Mouse (Mus musculus): ENCODE results near the gene Wrap53. TPM values are rescaled to one million over a fixed set of nuclear protein-coding genes. Genes with fewer than 3 reads are reported as not detected.
A peak's percentile ranks its signal among the peaks of the same experiment; 100 is the strongest.

Gene Wrap53
- polyA plus RNA-seq, 1 experiment from 2014 or later, result 52.3 TPM

- no peaks in the 10 kb centered on the region for H3K36me3 ChIP-seq
- peaks cover 25% of the 10 kb centered on the region for H3K4me1 ChIP-seq
- 69% methylated on average over 15 of the region's 15 CpGs for WGBS
- 0 out of 2 replicates have a peak, but pooled peaks cover 7% of the 10 kb centered on the region for H3K27me3 ChIP-seq (ENCODE audit: low read depth, poor library complexity, severe bottlenecking)
- no peak overlapping the region for H3K27ac ChIP-seq
- no peaks in the 10 kb centered on the region for H3K9me3 ChIP-seq (replicated peaks)
- no peak for DNase-seq (ENCODE audit: low spot score)
- H3K4me3 ChIP-seq, result no peak overlapping the region
Measured at GRCm38 (mm10) chr11:69516151-69516640, 63.9 kb downstream of the Wrap53 start.

- 12% methylated on average over 6 of the region's 6 CpGs for whole genome bisulfite sequencing
- H3K4me3 ChIP-seq, result no peak overlapping the region
- no peaks in the 10 kb centered on the region for H3K9me3 ChIP-seq (replicated peaks)
- H3K27ac ChIP-seq, result no peak overlapping the region
- peaks cover 27% of the 10 kb centered on the region for H3K4me1 ChIP-seq
- DNase-seq (ENCODE audit: low spot score), result peak; percentile 72
- H3K27me3 ChIP-seq (ENCODE audit: low read depth, poor library complexity, severe bottlenecking), result 0 out of 2 replicates have a peak, but pooled peaks cover 7% of the 10 kb centered on the region
- H3K36me3 ChIP-seq, result no peaks in the 10 kb centered on the region
Measured at GRCm38 (mm10) chr11:69513840-69514239, 66.2 kb downstream of the Wrap53 start.

Other genes with a start within 250 kb of the Wrap53 start
- gene Rnf227, start 239.8 kb downstream of the Wrap53 start, polyA plus RNA-seq (2016; fragmentation: Nextera tagmentation; extraction: Ambion mirVana), result 14.2 and 20.6 TPM in 2 replicates
- 35.1 and 70.5 TPM in 2 replicates for gene Chd3, start 210.8 kb downstream of the Wrap53 start, polyA plus RNA-seq (2016; fragmentation: Nextera tagmentation; extraction: Ambion mirVana)
- 140 and 151 TPM in 2 replicates for gene Naa38, start 184.8 kb downstream of the Wrap53 start, polyA plus RNA-seq (2016; fragmentation: Nextera tagmentation; extraction: Ambion mirVana)
- gene Cyb5d1, start 184.6 kb downstream of the Wrap53 start, polyA plus RNA-seq (2016; fragmentation: Nextera tagmentation; extraction: Ambion mirVana), result 45.2 and 51.6 TPM in 2 replicates
- gene Tmem88, start 182.0 kb downstream of the Wrap53 start, polyA plus RNA-seq (2016; fragmentation: Nextera tagmentation; extraction: Ambion mirVana), result 23.0 and 24.7 TPM in 2 replicates
- gene Kdm6b, start 166.6 kb downstream of the Wrap53 start, polyA plus RNA-seq (2016; fragmentation: Nextera tagmentation; extraction: Ambion mirVana), result 36.6 and 40.8 TPM in 2 replicates
- gene Dnah2, start 31.1 kb downstream of the Wrap53 start, polyA plus RNA-seq (2016; fragmentation: Nextera tagmentation; extraction: Ambion mirVana), result 1.0 and 1.3 TPM in 2 replicates
- gene Efnb3, start 20.1 kb downstream of the Wrap53 start, polyA plus RNA-seq (2016; fragmentation: Nextera tagmentation; extraction: Ambion mirVana), result 44.2 and 55.2 TPM in 2 replicates
- gene Trp53, start 104 bp upstream of the Wrap53 start, polyA plus RNA-seq (2016; fragmentation: Nextera tagmentation; extraction: Ambion mirVana), result 243 and 267 TPM in 2 replicates
- gene Atp1b2, start 25.7 kb upstream of the Wrap53 start, polyA plus RNA-seq (2016; fragmentation: Nextera tagmentation; extraction: Ambion mirVana), result 1.5 TPM in 2 replicates
- gene Shbg, start 37.6 kb upstream of the Wrap53 start, polyA plus RNA-seq (2016; fragmentation: Nextera tagmentation; extraction: Ambion mirVana), result not detected in 2 replicates
- gene Sat2, start 41.8 kb upstream of the Wrap53 start, polyA plus RNA-seq (2016; fragmentation: Nextera tagmentation; extraction: Ambion mirVana), result 9.1 and 13.7 TPM in 2 replicates
- 45.4 and 48.1 TPM in 2 replicates for gene Fxr2, start 52.7 kb upstream of the Wrap53 start, polyA plus RNA-seq (2016; fragmentation: Nextera tagmentation; extraction: Ambion mirVana)
- gene Sox15, start 75.1 kb upstream of the Wrap53 start, polyA plus RNA-seq (2016; fragmentation: Nextera tagmentation; extraction: Ambion mirVana), result 0.16 TPM in 1 of 2 replicates, not detected in the other
- gene Mpdu1, start 82.4 kb upstream of the Wrap53 start, polyA plus RNA-seq (2016; fragmentation: Nextera tagmentation; extraction: Ambion mirVana), result 66.8 and 74.2 TPM in 2 replicates
- gene Cd68, start 85.9 kb upstream of the Wrap53 start, polyA plus RNA-seq (2016; fragmentation: Nextera tagmentation; extraction: Ambion mirVana), result 3.5 and 3.6 TPM in 2 replicates
- gene Eif4a1, start 92.2 kb upstream of the Wrap53 start, polyA plus RNA-seq (2016; fragmentation: Nextera tagmentation; extraction: Ambion mirVana), result 678 and 791 TPM in 2 replicates
- gene Senp3, start 101.8 kb upstream of the Wrap53 start, polyA plus RNA-seq (2016; fragmentation: Nextera tagmentation; extraction: Ambion mirVana), result 149 and 151 TPM in 2 replicates
- gene Tnfsf13, start 105.5 kb upstream of the Wrap53 start, polyA plus RNA-seq (2016; fragmentation: Nextera tagmentation; extraction: Ambion mirVana), result 0.20 and 0.45 TPM in 2 replicates
- gene Tnfsf12, start 115.6 kb upstream of the Wrap53 start, polyA plus RNA-seq (2016; fragmentation: Nextera tagmentation; extraction: Ambion mirVana), result 3.0 and 4.2 TPM in 2 replicates
- 0.53 and 0.73 TPM in 2 replicates for gene Tnfsfm13, start 115.8 kb upstream of the Wrap53 start, polyA plus RNA-seq (2016; fragmentation: Nextera tagmentation; extraction: Ambion mirVana)
- gene Polr2a, start 178.4 kb upstream of the Wrap53 start, polyA plus RNA-seq (2016; fragmentation: Nextera tagmentation; extraction: Ambion mirVana), result 41.8 and 47.0 TPM in 2 replicates
- gene Slc35g3, start 181.7 kb upstream of the Wrap53 start, polyA plus RNA-seq (2016; fragmentation: Nextera tagmentation; extraction: Ambion mirVana), result 0.09 and 0.10 TPM in 2 replicates
- gene Zbtb4, start 185.7 kb upstream of the Wrap53 start, polyA plus RNA-seq (2016; fragmentation: Nextera tagmentation; extraction: Ambion mirVana), result 0.25 and 0.59 TPM in 2 replicates
- 0.87 and 2.5 TPM in 2 replicates for gene Chrnb1, start 215.7 kb upstream of the Wrap53 start, polyA plus RNA-seq (2016; fragmentation: Nextera tagmentation; extraction: Ambion mirVana)
- gene Fgf11, start 221.6 kb upstream of the Wrap53 start, polyA plus RNA-seq (2016; fragmentation: Nextera tagmentation; extraction: Ambion mirVana), result 0.40 and 0.55 TPM in 2 replicates
- gene Tmem102, start 225.4 kb upstream of the Wrap53 start, polyA plus RNA-seq (2016; fragmentation: Nextera tagmentation; extraction: Ambion mirVana), result 1.4 and 1.5 TPM in 2 replicates
- gene Gm39566, start 235.0 kb upstream of the Wrap53 start, polyA plus RNA-seq (2016; fragmentation: Nextera tagmentation; extraction: Ambion mirVana), result not detected in 2 replicates
- not detected in 2 replicates for gene Spem2, start 238.2 kb upstream of the Wrap53 start, polyA plus RNA-seq (2016; fragmentation: Nextera tagmentation; extraction: Ambion mirVana)
- gene Spem1, start 241.9 kb upstream of the Wrap53 start, polyA plus RNA-seq (2016; fragmentation: Nextera tagmentation; extraction: Ambion mirVana), result not detected in 2 replicates